Mouse (Mus musculus): Measurements from ENCODE around the gene Arhgap33. TPM values are rescaled to one million over a fixed set of nuclear protein-coding genes. Genes with fewer than 3 reads are reported as not detected.

Gene Arhgap33
- polyA plus RNA-seq (2012; ENCODE audit: insufficient read depth, insufficient read length, missing spikeins), result 0.40 TPM in 1 of 2 replicates, not detected in the other

DNA sequence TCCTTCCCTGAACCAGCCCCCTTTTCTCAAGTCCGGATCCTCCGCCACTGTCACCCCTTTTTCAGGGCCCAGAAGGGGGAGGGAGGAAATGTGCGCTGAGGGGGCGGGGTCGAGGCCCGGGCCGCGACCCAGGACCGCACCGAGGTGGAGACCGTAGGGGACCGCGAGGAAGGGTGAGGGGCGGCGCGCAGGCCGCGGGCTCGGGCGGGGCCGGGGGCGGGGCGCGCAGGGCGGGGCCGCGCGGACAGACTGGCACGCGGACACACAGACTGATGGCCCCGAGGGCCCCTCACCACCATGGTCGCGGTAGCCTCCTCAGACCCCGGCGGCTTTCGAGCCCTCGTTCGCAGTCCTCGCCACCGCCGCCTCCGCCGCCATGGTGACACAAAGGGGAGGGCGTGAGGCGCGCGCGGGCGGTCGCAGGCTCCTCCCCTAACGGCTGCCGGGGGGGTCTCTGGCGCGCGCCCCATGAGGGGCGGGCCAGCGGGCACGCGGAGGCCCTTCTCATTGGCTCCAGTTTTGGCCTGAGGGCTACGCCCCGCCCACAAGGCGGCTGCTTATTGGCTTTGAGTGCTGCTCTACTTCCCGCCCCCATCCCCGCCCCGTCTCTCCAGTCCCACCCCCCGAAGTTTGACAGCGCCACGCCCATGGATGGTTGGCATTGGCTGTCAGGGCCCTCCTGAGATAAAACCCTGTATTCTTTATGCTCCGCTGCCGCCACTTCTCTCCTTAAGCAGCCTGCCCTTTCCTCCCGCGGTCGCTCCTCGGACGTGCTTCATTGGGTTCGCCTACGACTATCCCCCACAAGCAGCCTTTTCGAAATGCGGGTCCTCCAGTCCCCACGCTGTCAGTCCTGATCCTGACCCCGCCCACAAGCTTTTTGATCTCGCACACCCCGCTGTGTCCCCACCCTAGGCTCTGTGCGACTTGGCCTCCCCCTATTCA, at the start of gene Arhgap33:
Gene Arhgap33 (minus strand): TSS at position 428 of the 945 bp plus-strand sequence.
- no peaks in the 10 kb centered on the region for H3K4me1 ChIP-seq (ENCODE audit: control insufficient read depth, insufficient read depth, insufficient read length, low read length)
- no peak within 1 kb of the TSS for H3K27ac ChIP-seq (replicated peaks; ENCODE audit: low read depth, low read length)
- H3K4me3 ChIP-seq (ENCODE audit: insufficient read depth, low read depth, low read length), result peak within 1 kb of the TSS; percentile 70

DNA sequence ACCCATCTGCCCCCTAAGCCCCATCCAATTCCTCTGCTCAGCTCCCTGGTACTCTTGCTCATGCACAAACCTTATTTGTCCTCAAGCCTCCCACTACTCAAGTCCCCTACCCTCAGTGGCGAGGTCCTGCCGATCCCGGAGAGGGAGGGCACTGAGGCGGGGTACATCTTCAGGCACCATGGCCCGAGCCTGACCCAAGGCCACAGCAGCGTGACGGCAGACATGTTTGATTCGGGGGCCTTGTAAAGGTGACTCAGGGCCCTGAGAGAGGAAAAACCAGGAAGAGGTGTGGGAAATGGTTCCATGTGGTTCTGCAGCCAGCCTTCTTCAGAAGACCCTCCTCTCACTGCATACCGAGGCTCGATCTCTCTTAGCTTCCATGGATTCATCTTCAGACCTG, 49.5 kb upstream of the Arhgap33 start:
- Histone ChIP-seq H3K4me1 (ENCODE audit: control insufficient read depth, insufficient read depth, insufficient read length, low read length) (peaks cover 2% of the 10 kb centered on the region; the same call in 1 of the 2 replicates), H3K4me3 (ENCODE audit: insufficient read depth, low read depth, low read length) (no peak overlapping the region), H3K27ac (replicated peaks; ENCODE audit: low read depth, low read length) (no peak overlapping the region)

DNA sequence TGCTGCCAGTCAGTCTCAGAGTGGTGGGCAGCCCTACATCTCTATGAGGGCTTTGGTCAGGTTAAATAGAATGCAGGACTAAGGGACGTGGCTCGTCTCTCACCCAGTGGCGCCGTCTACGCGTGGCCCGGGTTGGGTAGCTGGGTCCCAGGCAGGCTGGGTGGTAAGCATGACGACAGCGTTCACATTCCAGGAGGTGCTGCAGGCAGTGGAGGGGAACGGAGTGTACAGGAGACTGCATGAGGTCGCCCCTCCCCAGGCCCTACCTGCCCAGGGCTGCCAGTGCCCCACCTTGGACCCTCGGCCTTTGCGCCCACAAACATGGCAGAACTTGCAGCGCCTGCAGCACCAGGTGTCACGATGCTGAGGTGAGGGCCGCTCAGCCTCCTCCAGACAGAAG, 46.7 kb upstream of the Arhgap33 start:
- H3K4me1 ChIP-seq (ENCODE audit: control insufficient read depth, insufficient read depth, insufficient read length, low read length), result no peaks in the 10 kb centered on the region
- H3K27ac ChIP-seq (replicated peaks; ENCODE audit: low read depth, low read length), result no peak overlapping the region
- H3K4me3 ChIP-seq (ENCODE audit: insufficient read depth, low read depth, low read length), result no peak overlapping the region

DNA sequence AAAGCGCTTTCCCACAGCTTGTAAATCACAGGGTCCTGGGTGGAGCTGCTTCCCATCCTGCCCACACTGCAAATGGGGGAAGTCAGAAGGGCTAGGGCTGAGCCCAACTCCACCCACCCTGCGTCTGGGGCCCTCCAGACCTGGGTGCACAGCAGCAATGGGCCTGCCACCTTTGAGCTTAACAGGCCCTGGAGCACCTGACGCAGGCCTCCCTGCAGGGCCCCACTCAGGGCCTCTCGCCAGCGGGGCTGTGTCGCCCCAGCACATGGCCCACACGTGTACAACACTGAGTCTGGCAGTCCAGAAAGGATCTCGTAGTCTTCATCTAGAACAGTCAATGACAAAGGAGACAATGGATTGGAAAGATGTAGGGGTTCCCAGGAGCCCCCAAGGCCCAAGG, 45.1 kb upstream of the Arhgap33 start:
- Histone ChIP-seq H3K4me3 (ENCODE audit: insufficient read depth, low read depth, low read length) (no peak overlapping the region), H3K27ac (replicated peaks; ENCODE audit: low read depth, low read length) (no peak overlapping the region), H3K4me1 (ENCODE audit: control insufficient read depth, insufficient read depth, insufficient read length, low read length) (no peaks in the 10 kb centered on the region)

DNA sequence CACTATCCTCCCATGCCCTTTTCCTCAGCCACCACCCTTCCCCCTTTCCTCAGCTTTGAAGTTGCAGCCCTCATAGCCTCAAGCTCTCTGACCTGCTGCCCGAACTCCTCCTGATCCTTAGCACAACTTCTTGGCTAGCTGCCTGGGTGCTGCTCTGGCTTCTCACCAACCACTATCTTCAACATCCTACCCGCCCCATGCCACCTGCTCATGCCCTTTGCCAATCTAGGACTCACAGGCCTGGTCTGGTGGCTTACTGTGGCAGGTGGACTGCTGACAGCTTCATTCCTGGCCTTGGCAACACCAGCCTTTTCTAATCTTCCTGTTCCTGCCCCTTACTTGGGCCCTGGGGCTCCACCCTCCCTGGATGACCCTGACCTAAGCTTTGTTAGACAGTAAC, 38.1 kb upstream of the Arhgap33 start:
- no peak overlapping the region for H3K4me3 ChIP-seq (ENCODE audit: insufficient read depth, low read depth, low read length)
- no peak overlapping the region for H3K27ac ChIP-seq (replicated peaks; ENCODE audit: low read depth, low read length)
- no peaks in the 10 kb centered on the region for H3K4me1 ChIP-seq (ENCODE audit: control insufficient read depth, insufficient read depth, insufficient read length, low read length)

DNA sequence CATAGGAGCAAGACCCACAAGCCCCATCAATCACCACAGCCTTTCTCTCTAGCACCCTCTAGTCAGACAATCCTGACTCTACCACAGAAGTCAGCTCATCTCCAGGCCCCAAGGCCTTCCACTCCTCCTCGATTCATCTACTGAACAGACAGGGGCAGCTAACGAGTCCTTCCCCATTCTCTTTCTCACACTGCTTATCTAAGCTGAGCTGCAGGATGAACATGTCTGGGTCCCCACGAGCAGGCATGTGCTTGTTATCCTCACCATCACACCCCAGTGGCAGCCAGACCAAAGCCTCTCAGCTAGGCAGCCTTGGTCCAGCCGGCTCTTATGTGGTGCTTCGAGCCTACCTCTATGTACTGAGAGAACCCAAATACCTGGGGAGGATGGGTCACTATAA, 37.5 kb upstream of the Arhgap33 start:
- Histone ChIP-seq H3K4me3 (ENCODE audit: insufficient read depth, low read depth, low read length) (no peak overlapping the region), H3K4me1 (ENCODE audit: control insufficient read depth, insufficient read depth, insufficient read length, low read length) (no peaks in the 10 kb centered on the region), H3K27ac (replicated peaks; ENCODE audit: low read depth, low read length) (no peak overlapping the region)

DNA sequence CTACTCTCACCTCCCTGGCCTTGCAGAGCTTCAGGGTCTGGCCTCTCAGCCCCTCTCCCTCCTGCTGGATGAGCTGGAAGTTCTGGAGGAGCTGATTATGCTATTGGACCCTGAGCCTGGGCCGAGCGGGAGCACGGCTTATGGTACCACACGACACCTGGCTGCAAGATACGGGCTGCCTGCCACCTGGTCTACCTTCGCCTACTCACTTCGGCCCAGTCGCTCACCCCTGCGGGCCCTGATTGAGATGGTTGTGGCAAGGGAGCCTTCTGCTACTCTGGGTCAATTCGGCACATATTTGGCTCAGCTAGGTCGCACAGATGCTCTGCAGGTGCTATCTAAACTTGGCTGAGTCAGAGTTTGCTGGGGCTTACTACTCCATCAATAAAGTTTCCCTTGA, 32.7 kb upstream of the Arhgap33 start:
- H3K27ac ChIP-seq (replicated peaks; ENCODE audit: low read depth, low read length), result no peak overlapping the region

DNA sequence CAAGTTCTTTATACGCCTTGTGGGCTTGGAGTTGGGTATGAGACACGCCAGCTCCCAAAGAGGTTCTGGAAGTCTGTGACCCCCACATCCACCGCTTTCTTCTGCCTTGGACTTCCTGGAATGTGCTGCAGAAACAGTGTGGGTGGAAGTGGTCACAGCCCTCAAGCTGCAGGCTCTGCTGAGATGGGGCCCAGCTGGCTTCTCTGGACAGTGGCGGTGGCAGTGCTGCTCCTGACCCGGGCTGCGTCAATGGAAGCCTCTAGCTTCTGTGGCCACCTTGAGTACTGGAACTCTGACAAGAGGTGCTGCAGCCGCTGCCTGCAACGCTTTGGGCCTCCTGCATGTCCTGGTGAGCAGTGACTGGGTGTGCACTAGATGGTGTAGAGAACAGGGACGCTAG, 31.2 kb upstream of the Arhgap33 start:
- Histone ChIP-seq H3K27ac (replicated peaks; ENCODE audit: low read depth, low read length) (no peak overlapping the region), H3K4me1 (ENCODE audit: control insufficient read depth, insufficient read depth, insufficient read length, low read length) (0 out of 2 replicates have a peak, but pooled peaks cover 4% of the 10 kb centered on the region), H3K4me3 (ENCODE audit: insufficient read depth, low read depth, low read length) (no peak overlapping the region)

More for the DNA sequence above, 32.7 kb upstream of the Arhgap33 start:
- H3K4me3 ChIP-seq (ENCODE audit: insufficient read depth, low read depth, low read length), result no peak overlapping the region
- 0 out of 2 replicates have a peak, but pooled peaks cover 4% of the 10 kb centered on the region for H3K4me1 ChIP-seq (ENCODE audit: control insufficient read depth, insufficient read depth, insufficient read length, low read length)

DNA sequence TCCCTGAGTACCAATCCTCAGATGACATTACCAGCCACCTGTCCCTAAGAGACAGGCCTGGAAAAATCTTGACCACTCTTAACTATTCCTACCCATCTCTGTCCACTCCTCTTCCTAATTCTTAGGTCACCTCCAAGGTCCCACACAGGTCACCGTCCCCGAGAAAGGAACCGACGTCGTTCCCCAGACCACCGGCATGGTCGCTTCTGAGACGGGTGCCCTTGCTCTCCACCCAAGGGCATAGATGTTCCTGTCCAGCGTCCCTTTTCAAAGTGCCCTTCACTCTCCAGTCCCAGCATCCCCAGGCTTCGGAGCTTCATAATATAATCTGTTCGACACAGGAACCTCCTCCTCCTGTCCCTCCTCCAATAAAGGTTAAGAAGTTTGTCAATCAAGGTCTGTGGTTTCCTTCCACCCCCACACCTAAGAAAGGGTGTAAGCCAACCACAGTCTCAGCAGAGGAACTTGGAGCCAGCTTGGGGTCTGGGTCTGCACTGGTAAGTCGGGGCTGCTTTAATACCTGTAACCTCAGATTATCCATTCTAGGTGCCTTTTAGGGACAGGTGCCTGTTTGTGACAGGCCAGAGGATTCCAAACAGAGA, 30.2 kb upstream of the Arhgap33 start, which contains the start of gene Igflr1:
Gene Igflr1 (plus strand): TSS at position 458 of the 602 bp plus-strand sequence.
- Histone ChIP-seq H3K4me3 (ENCODE audit: insufficient read depth, low read depth, low read length) (no peak within 1 kb of the TSS), H3K27ac (replicated peaks; ENCODE audit: low read depth, low read length) (no peak within 1 kb of the TSS), H3K4me1 (ENCODE audit: control insufficient read depth, insufficient read depth, insufficient read length, low read length) (0 out of 2 replicates have a peak, but pooled peaks cover 4% of the 10 kb centered on the region)

DNA sequence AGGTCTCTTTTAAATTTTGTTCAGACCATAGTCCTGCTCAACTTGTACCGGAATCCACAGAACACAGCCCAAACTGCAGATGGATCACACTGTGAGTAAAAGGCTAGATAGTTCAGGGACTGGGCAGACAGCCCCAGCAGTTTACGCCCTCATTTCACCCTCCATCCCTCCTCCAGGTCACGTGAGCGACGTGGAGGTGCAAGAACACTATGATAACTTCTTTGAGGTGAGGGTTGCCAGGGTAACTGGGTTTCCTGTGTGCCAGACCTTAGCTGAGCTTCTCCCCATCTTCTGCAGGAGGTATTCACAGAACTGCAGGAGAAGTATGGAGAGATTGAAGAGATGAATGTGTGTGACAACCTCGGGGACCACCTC, 29.0 kb upstream of the Arhgap33 start:
- Histone ChIP-seq H3K4me3 (ENCODE audit: insufficient read depth, low read depth, low read length) (peak overlapping the region; percentile 84), H3K4me1 (ENCODE audit: control insufficient read depth, insufficient read depth, insufficient read length, low read length) (0 out of 2 replicates have a peak, but pooled peaks cover 4% of the 10 kb centered on the region), H3K27ac (replicated peaks; ENCODE audit: low read depth, low read length) (peak overlapping the region; percentile 87; the same call in 1 of the 2 replicates)

DNA sequence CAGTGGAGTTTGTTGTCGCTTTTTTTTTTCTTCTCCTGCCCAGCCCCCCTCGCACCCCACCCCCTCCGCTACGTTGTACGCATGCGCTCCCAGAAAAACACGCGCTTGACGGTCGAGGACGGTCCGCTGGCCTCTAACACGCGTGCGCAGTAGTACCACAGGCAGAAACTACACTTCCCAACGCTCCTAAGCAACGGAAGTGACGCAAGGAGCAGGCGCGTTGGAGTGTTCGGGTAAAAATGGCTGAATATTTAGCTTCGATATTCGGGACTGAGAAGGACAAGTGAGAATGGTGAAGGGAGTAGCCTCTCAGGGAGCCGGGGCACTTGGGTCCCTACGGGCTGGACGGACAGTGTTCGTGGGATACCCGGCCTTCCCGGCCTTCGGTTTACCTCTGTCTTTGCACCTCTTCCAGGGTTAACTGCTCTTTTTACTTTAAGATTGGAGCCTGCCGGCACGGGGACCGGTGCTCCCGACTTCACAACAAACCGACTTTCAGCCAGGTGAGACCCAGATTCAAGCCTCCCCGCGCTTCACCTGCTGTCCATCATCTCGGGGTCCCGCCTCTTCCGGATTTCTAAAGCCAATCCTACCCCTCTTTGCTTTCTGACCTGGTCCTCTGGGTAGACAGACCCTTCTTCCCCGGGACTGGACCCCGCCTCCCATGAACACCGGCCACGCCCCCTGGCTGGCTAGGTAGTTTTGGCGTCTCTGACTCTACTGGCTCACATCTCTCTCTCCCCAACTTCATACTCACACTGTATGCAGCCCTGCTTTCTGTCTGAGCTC, 28.5 kb upstream of the Arhgap33 start, which contains the start of the genes U2af1l4, Gm49396 and Psenen:
Gene U2af1l4 (plus strand): TSS at position 185 of the 789 bp plus-strand sequence.
Gene Gm49396 (plus strand): TSS at position 228 of the 789 bp plus-strand sequence.
Gene Psenen (minus strand): TSS at position 511 of the 789 bp plus-strand sequence.
- peak within 1 kb of the TSS; percentile 84 for H3K4me3 ChIP-seq (ENCODE audit: insufficient read depth, low read depth, low read length)
- peak within 1 kb of the TSS; percentile 87 for H3K27ac ChIP-seq (replicated peaks; ENCODE audit: low read depth, low read length)
- 0 out of 2 replicates have a peak, but pooled peaks cover 7% of the 10 kb centered on the region for H3K4me1 ChIP-seq (ENCODE audit: control insufficient read depth, insufficient read depth, insufficient read length, low read length)

DNA sequence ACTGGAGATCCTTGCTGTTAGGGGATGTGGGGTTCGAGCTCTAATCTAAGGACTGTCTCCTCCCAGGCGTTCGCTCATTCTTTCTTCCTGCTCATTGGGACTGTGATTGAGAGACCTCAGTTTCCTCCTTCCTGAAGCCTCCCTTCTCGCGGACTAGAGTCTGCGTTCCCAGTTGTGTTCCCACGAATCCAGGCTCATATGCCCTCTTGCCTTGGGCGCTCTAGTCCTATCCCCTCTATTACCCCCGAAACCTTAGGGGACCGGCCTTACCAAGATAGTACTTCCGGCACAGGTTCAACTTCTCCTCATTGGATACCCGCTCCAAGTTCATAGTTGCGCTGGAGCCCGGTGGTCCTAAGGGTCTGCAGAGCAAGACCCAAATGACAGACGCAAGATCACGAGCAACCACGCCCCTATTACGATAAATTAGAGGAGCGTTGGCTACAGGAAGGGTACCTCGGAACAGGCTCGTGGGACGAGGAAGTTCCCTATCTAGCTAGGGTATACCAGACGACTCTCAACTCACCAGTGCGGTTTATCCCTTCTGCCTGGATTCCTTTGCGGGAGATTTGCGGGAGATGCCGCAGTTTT, 27.8 kb upstream of the Arhgap33 start:
- H3K4me1 ChIP-seq (ENCODE audit: control insufficient read depth, insufficient read depth, insufficient read length, low read length), result 0 out of 2 replicates have a peak, but pooled peaks cover 7% of the 10 kb centered on the region
- H3K4me3 ChIP-seq (ENCODE audit: insufficient read depth, low read depth, low read length), result peak overlapping the region; percentile 63
- peak overlapping the region; percentile 60 for H3K27ac ChIP-seq (replicated peaks; ENCODE audit: low read depth, low read length)

DNA sequence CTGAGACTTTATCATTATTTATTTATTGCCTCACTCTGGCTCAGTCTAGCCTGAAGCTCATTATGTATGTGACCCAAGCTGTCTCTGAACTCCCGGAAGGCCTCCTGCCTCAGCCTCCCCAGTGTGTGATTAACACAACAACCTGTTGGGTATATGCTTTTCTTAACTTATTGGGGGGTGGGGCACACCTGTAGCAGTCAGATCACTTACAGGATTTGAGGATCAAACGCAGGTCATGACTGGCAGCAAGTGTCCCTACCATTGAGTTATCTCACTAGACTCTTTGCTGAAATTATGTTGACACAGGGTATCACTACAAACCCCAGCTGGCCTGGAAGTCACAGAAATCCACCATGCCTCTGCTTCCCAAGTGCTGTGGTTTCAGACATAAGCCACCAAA, 25.4 kb upstream of the Arhgap33 start:
- no peak overlapping the region for H3K27ac ChIP-seq (replicated peaks; ENCODE audit: low read depth, low read length)
- H3K4me1 ChIP-seq (ENCODE audit: control insufficient read depth, insufficient read depth, insufficient read length, low read length), result 0 out of 2 replicates have a peak, but pooled peaks cover 7% of the 10 kb centered on the region
- no peak overlapping the region for H3K4me3 ChIP-seq (ENCODE audit: insufficient read depth, low read depth, low read length)

DNA sequence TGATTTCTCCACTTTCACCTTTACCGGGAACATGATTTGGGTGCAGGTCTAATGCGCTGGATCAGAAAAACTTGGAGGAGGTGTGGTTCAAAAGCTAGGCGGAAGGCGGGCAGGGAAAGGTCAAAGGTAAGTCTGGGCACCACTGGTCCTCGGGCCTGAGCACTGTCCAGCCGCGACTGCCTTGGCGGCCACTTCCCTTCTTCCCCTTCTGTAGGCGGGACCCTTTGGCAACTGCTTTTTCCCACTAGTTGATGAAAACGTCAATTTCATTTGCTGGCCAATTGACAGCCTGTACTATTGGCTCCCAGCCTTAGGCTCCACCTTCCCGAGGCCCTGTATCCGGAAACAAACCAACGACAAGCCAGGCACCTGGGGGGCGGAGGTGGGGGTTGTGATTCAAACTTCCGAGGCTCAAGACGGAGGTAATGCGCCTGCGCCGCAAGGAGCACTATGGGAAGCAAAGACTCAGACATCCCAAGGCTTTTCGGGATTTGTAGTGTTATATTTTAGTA, 24.6 kb upstream of the Arhgap33 start, which contains the start of gene Lin37:
Gene Lin37 (minus strand): TSS at position 396 of the 512 bp plus-strand sequence.
- peak within 1 kb of the TSS; percentile 66 for H3K4me3 ChIP-seq (ENCODE audit: insufficient read depth, low read depth, low read length)
- peak within 1 kb of the TSS; percentile 43 for H3K27ac ChIP-seq (replicated peaks; ENCODE audit: low read depth, low read length)
- 0 out of 2 replicates have a peak, but pooled peaks cover 7% of the 10 kb centered on the region for H3K4me1 ChIP-seq (ENCODE audit: control insufficient read depth, insufficient read depth, insufficient read length, low read length)

Data from brown adipose tissue, adult 24 weeks (tissue).